Mouse (Mus musculus) brain, embryonic 14.5 days (tissue): ENCODE results near the gene Cplane1.

Source experiments
- CTCF ChIP-seq: fragments of 200-500 bp; IDR thresholded peaks from 2 replicates; pipeline ENCODE4 v1.5.1; 2012; ENCODE audit warnings: inconsistent platforms, mild to moderate bottlenecking, moderate library complexity, borderline replicate concordance; ENCODE audit not compliant: insufficient read depth, insufficient read length; ENCODE audit errors: extremely low read depth
- POLR2A ChIP-seq: fragments of 200-500 bp; IDR thresholded peaks from 2 replicates; pipeline ENCODE4 v1.6.1; 2012; ENCODE audit warnings: mild to moderate bottlenecking, inconsistent platforms, borderline replicate concordance; ENCODE audit not compliant: poor library complexity, insufficient read depth, insufficient read length, severe bottlenecking; ENCODE audit errors: extremely low read depth

GRCm38 (mm10) chr15:8294150-8294549, 125.2 kb downstream of the Cplane1 start:
- TF ChIP-seq CTCF = no peak
- TF ChIP-seq POLR2A = no peak
